Mouse (Mus musculus): ENCODE measurements at regions not wholly inside any gene's neighbourhood (a gene's known extent, or its start where the extent isn't known, plus 50 kb on each side); places are given as distances from the start of the nearest gene placed in this dataset.

GRCm38 (mm10) chr17:45298355-45298754, 135.2 kb downstream of the Cdc5l start:
- Histone ChIP-seq H3K9me3 (replicated peaks; ENCODE audit: control insufficient read depth, low read length) (no peaks in the 10 kb centered on the region), H3K27ac (replicated peaks; ENCODE audit: low read depth, low read length) (no peak overlapping the region), H3K9ac (replicated peaks; ENCODE audit: low read length) (peak overlapping the region; percentile 28), H3K36me3 (replicated peaks; ENCODE audit: control insufficient read depth, insufficient read depth, low read depth, low read length) (no peaks in the 10 kb centered on the region), H3K4me3 (ENCODE audit: low read depth, low read length) (no peak overlapping the region), H3K4me1 (ENCODE audit: control insufficient read depth, insufficient read depth, low read length) (peaks cover 6% of the 10 kb centered on the region; the same call in 1 of the 2 replicates), H3K27me3 (ENCODE audit: control insufficient read depth, insufficient read depth, low read length) (no peaks in the 10 kb centered on the region), H3K4me2 (ENCODE audit: low read depth, low read length) (no peak overlapping the region)
- DNase-seq (ENCODE audit: low spot score) (peak; percentile 50), ATAC-seq (replicated peaks; ENCODE audit: insufficient number of reproducible peaks, low FRiP score, low TSS enrichment, low read depth) (0 out of 2 replicates have a peak, but pooled peaks have one; percentile 34)
- WGBS = 16% methylated on average over 4 of the region's 4 CpGs

- Histone ChIP-seq H3K4me2 (ENCODE audit: low read depth, low read length) (no peak overlapping the region), H3K4me1 (ENCODE audit: control insufficient read depth, insufficient read depth, low read length) (peaks cover 6% of the 10 kb centered on the region; the same call in 1 of the 2 replicates), H3K4me3 (ENCODE audit: low read depth, low read length) (no peak overlapping the region), H3K9ac (replicated peaks; ENCODE audit: low read length) (no peak overlapping the region), H3K27ac (replicated peaks; ENCODE audit: low read depth, low read length) (no peak overlapping the region), H3K9me3 (replicated peaks; ENCODE audit: control insufficient read depth, low read length) (no peaks in the 10 kb centered on the region), H3K36me3 (replicated peaks; ENCODE audit: control insufficient read depth, insufficient read depth, low read depth, low read length) (no peaks in the 10 kb centered on the region), H3K27me3 (ENCODE audit: control insufficient read depth, insufficient read depth, low read length) (no peaks in the 10 kb centered on the region)
- no peak for DNase-seq (ENCODE audit: low spot score)
- no peak for ATAC-seq (replicated peaks; ENCODE audit: insufficient number of reproducible peaks, low FRiP score, low TSS enrichment, low read depth)
- WGBS = 77% methylated on average over 3 of the region's 3 CpGs
Measured at GRCm38 (mm10) chr17:45297860-45298259, 135.7 kb downstream of the Cdc5l start.

- no peak overlapping the region for H3K9ac ChIP-seq (replicated peaks; ENCODE audit: low read length)
- DNase-seq (ENCODE audit: low spot score) (no peak), ATAC-seq (replicated peaks; ENCODE audit: insufficient number of reproducible peaks, low FRiP score, low TSS enrichment, low read depth) (no peak)
- no peak overlapping the region for H3K27ac ChIP-seq (replicated peaks; ENCODE audit: low read depth, low read length)
- no peak overlapping the region for H3K4me3 ChIP-seq (ENCODE audit: low read depth, low read length)
- H3K27me3 ChIP-seq (ENCODE audit: control insufficient read depth, insufficient read depth, low read length) = no peaks in the 10 kb centered on the region
- H3K36me3 ChIP-seq (replicated peaks; ENCODE audit: control insufficient read depth, insufficient read depth, low read depth, low read length) = no peaks in the 10 kb centered on the region
- 83% methylated on average over 1 of the region's 1 CpGs for WGBS
- peaks cover 6% of the 10 kb centered on the region; the same call in 1 of the 2 replicates for H3K4me1 ChIP-seq (ENCODE audit: control insufficient read depth, insufficient read depth, low read length)
- no peaks in the 10 kb centered on the region for H3K9me3 ChIP-seq (replicated peaks; ENCODE audit: control insufficient read depth, low read length)
- H3K4me2 ChIP-seq (ENCODE audit: low read depth, low read length) = no peak overlapping the region
Measured at GRCm38 (mm10) chr17:45296363-45296762, 137.2 kb downstream of the Cdc5l start.

- Histone ChIP-seq H3K9ac (replicated peaks; ENCODE audit: low read length) (no peak overlapping the region), H3K27me3 (ENCODE audit: control insufficient read depth, insufficient read depth, low read length) (no peaks in the 10 kb centered on the region), H3K9me3 (replicated peaks; ENCODE audit: control insufficient read depth, low read length) (no peaks in the 10 kb centered on the region), H3K27ac (replicated peaks; ENCODE audit: low read depth, low read length) (no peak overlapping the region), H3K4me3 (ENCODE audit: low read depth, low read length) (no peak overlapping the region), H3K36me3 (replicated peaks; ENCODE audit: control insufficient read depth, insufficient read depth, low read depth, low read length) (no peaks in the 10 kb centered on the region), H3K4me2 (ENCODE audit: low read depth, low read length) (no peak overlapping the region), H3K4me1 (ENCODE audit: control insufficient read depth, insufficient read depth, low read length) (peaks cover 6% of the 10 kb centered on the region; the same call in 1 of the 2 replicates)
- DNase-seq (ENCODE audit: low spot score) = no peak
- WGBS = 71% methylated on average over 4 of the region's 4 CpGs
- no peak for ATAC-seq (replicated peaks; ENCODE audit: insufficient number of reproducible peaks, low FRiP score, low TSS enrichment, low read depth)
Measured at GRCm38 (mm10) chr17:45294886-45295285, 138.7 kb downstream of the Cdc5l start.

GRCm38 (mm10) chr17:45294256-45294865, 139.2 kb downstream of the Cdc5l start:
- no peak overlapping the region for H3K9ac ChIP-seq (replicated peaks; ENCODE audit: low read length)
- ATAC-seq (replicated peaks; ENCODE audit: insufficient number of reproducible peaks, low FRiP score, low TSS enrichment, low read depth) (no peak), DNase-seq (ENCODE audit: low spot score) (no peak)
- peaks cover 6% of the 10 kb centered on the region; the same call in 1 of the 2 replicates for H3K4me1 ChIP-seq (ENCODE audit: control insufficient read depth, insufficient read depth, low read length)
- WGBS = 93% methylated on average over 11 of the region's 11 CpGs
- H3K4me2 ChIP-seq (ENCODE audit: low read depth, low read length) = no peak overlapping the region
- no peaks in the 10 kb centered on the region for H3K27me3 ChIP-seq (ENCODE audit: control insufficient read depth, insufficient read depth, low read length)
- H3K9me3 ChIP-seq (replicated peaks; ENCODE audit: control insufficient read depth, low read length) = no peaks in the 10 kb centered on the region
- no peaks in the 10 kb centered on the region for H3K36me3 ChIP-seq (replicated peaks; ENCODE audit: control insufficient read depth, insufficient read depth, low read depth, low read length)
- H3K4me3 ChIP-seq (ENCODE audit: low read depth, low read length) = no peak overlapping the region
- H3K27ac ChIP-seq (replicated peaks; ENCODE audit: low read depth, low read length) = no peak overlapping the region

- Histone ChIP-seq H3K4me3 (ENCODE audit: low read depth, low read length) (no peak overlapping the region), H3K27ac (replicated peaks; ENCODE audit: low read depth, low read length) (no peak overlapping the region), H3K27me3 (ENCODE audit: control insufficient read depth, insufficient read depth, low read length) (no peaks in the 10 kb centered on the region), H3K4me2 (ENCODE audit: low read depth, low read length) (no peak overlapping the region), H3K9me3 (replicated peaks; ENCODE audit: control insufficient read depth, low read length) (no peaks in the 10 kb centered on the region), H3K9ac (replicated peaks; ENCODE audit: low read length) (no peak overlapping the region), H3K36me3 (replicated peaks; ENCODE audit: control insufficient read depth, insufficient read depth, low read depth, low read length) (no peaks in the 10 kb centered on the region), H3K4me1 (ENCODE audit: control insufficient read depth, insufficient read depth, low read length) (no peaks in the 10 kb centered on the region)
- WGBS = 38% methylated on average over 7 of the region's 7 CpGs
- ATAC-seq (replicated peaks; ENCODE audit: insufficient number of reproducible peaks, low FRiP score, low TSS enrichment, low read depth) = no peak
- DNase-seq (ENCODE audit: low spot score) = peak; percentile 67
Measured at GRCm38 (mm10) chr17:45292883-45293282, 140.7 kb downstream of the Cdc5l start.

- no peaks in the 10 kb centered on the region for H3K27me3 ChIP-seq (ENCODE audit: control insufficient read depth, insufficient read depth, low read length)
- ATAC-seq (replicated peaks; ENCODE audit: insufficient number of reproducible peaks, low FRiP score, low TSS enrichment, low read depth) = no peak
- H3K9me3 ChIP-seq (replicated peaks; ENCODE audit: control insufficient read depth, low read length) = no peaks in the 10 kb centered on the region
- no peak overlapping the region for H3K27ac ChIP-seq (replicated peaks; ENCODE audit: low read depth, low read length)
- no peaks in the 10 kb centered on the region for H3K36me3 ChIP-seq (replicated peaks; ENCODE audit: control insufficient read depth, insufficient read depth, low read depth, low read length)
- no peak overlapping the region for H3K4me2 ChIP-seq (ENCODE audit: low read depth, low read length)
- H3K4me3 ChIP-seq (ENCODE audit: low read depth, low read length) = no peak overlapping the region
- H3K4me1 ChIP-seq (ENCODE audit: control insufficient read depth, insufficient read depth, low read length) = no peaks in the 10 kb centered on the region
- no peak overlapping the region for H3K9ac ChIP-seq (replicated peaks; ENCODE audit: low read length)
- DNase-seq (ENCODE audit: low spot score) = no peak
- WGBS = 80% methylated on average over 5 of the region's 5 CpGs
Measured at GRCm38 (mm10) chr17:45291052-45291451, 142.5 kb downstream of the Cdc5l start.

- H3K36me3 ChIP-seq (replicated peaks; ENCODE audit: control insufficient read depth, insufficient read depth, low read depth, low read length) = no peaks in the 10 kb centered on the region
- H3K4me2 ChIP-seq (ENCODE audit: low read depth, low read length) = no peak overlapping the region
- no peak overlapping the region for H3K9ac ChIP-seq (replicated peaks; ENCODE audit: low read length)
- H3K9me3 ChIP-seq (replicated peaks; ENCODE audit: control insufficient read depth, low read length) = no peaks in the 10 kb centered on the region
- no peaks in the 10 kb centered on the region for H3K4me1 ChIP-seq (ENCODE audit: control insufficient read depth, insufficient read depth, low read length)
- H3K27me3 ChIP-seq (ENCODE audit: control insufficient read depth, insufficient read depth, low read length) = no peaks in the 10 kb centered on the region
- no peak for ATAC-seq (replicated peaks; ENCODE audit: insufficient number of reproducible peaks, low FRiP score, low TSS enrichment, low read depth)
- 91% methylated on average over 3 of the region's 3 CpGs for WGBS
- no peak overlapping the region for H3K4me3 ChIP-seq (ENCODE audit: low read depth, low read length)
- H3K27ac ChIP-seq (replicated peaks; ENCODE audit: low read depth, low read length) = no peak overlapping the region
- no peak for DNase-seq (ENCODE audit: low spot score)
Measured at GRCm38 (mm10) chr17:45285621-45286189, 147.8 kb downstream of the Cdc5l start.

Measured in embryonic facial prominence, embryonic 11.5 days (tissue).